Mouse (Mus musculus): ENCODE results near the gene Hjurp. TPM values are rescaled to one million over a fixed set of nuclear protein-coding genes. Genes with fewer than 3 reads are reported as not detected.

Hjurp gene
- total RNA-seq (2014; fragmentation: Nextera tagmentation) (230 and 327 TPM in 2 replicates), total RNA-seq (2017) (187 and 221 TPM in 2 replicates), polyA plus RNA-seq (2012) (42.0 and 52.9 TPM in 2 replicates)

GRCm38 (mm10) chr1:88277098-88277817, at the start of gene Hjurp, which contains the start of gene Trpm8:
Hjurp (minus strand) TSS chr1:88277633.
Trpm8 (plus strand) TSS chr1:88277661.
- H3K4me1 ChIP-seq (ENCODE audit: insufficient read depth, low read depth, low read length) = peaks cover 52% of the 10 kb centered on the region

DNA sequence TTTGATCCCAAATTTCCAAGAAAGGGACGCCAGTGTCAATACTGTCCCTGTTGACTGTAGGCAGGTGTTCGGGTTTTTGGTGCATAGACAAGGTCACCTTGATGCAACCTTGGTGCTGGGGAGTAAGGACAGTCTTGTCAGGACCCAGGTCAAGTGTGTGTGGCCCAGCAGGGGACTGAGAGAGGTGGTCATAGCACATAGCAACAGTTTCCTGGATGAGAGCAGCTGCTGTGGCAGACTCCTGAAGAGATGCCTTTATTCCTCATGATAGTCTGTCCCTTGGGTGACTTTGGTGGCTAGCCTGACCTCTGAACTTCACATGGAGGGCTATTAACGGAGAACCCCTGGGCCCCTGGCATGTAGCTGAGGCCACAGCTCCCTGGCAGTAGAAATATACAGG, 45.7 kb upstream of the Hjurp start:
- ATAC-seq (ENCODE audit: extremely low read depth, insufficient number of reproducible peaks, low FRiP score, poor library complexity, severe bottlenecking) = no peak

More at GRCm38 (mm10) chr1:88277098-88277817, at the start of gene Hjurp, which contains the start of gene Trpm8:
- no peak for TF ChIP-seq GATA1 (IDR thresholded peaks at IDR 0.05; ENCODE audit: borderline replicate concordance, low read length)
- peak; percentile 99 for TF ChIP-seq CTCF (IDR thresholded peaks at IDR 0.05; ENCODE audit: low read depth, low read length)
- no peak for TF ChIP-seq TAL1 (conservative IDR thresholded peaks at IDR 0.05; ENCODE audit: low read depth, low read length)
- TF ChIP-seq POLR2AphosphoS5 (IDR thresholded peaks at IDR 0.05; ENCODE audit: insufficient replicate concordance, low read depth, low read length) = 0 out of 2 replicates have a peak, but pooled peaks have one; percentile 26
- TF ChIP-seq GATA2 (IDR thresholded peaks at IDR 0.05; ENCODE audit: borderline replicate concordance, low read depth, low read length) = no peak
- Histone ChIP-seq H3K27me3 (ENCODE audit: insufficient read depth, low read length) (peaks cover 7% of the 10 kb centered on the region; the same call in 1 of the 2 replicates), H3K4me3 (ENCODE audit: low read depth, low read length) (peak within 1 kb of the TSS; percentile 72), H3K36me3 (replicated peaks) (peaks cover 41% of the 10 kb centered on the region), H3K9me3 (replicated peaks) (no peaks in the 10 kb centered on the region)
- DNase-seq (ENCODE audit: low spot score) (peak; percentile 99), ATAC-seq (ENCODE audit: extremely low read depth, insufficient number of reproducible peaks, low FRiP score, poor library complexity, severe bottlenecking) (peak; percentile 91)

GRCm38 (mm10) chr1:88322146-88322545, 44.7 kb upstream of the Hjurp start:
- no peaks in the 10 kb centered on the region for H3K9me3 ChIP-seq (replicated peaks)
- no peaks in the 10 kb centered on the region for H3K36me3 ChIP-seq (replicated peaks)
- no peaks in the 10 kb centered on the region for H3K4me1 ChIP-seq (ENCODE audit: insufficient read depth, low read depth, low read length)
- no peak for DNase-seq (ENCODE audit: low spot score)
- peaks cover 6% of the 10 kb centered on the region; the same call in 1 of the 2 replicates for H3K27me3 ChIP-seq (ENCODE audit: insufficient read depth, low read length)
- H3K4me3 ChIP-seq (ENCODE audit: low read depth, low read length) = no peak overlapping the region
- no peak for ATAC-seq (ENCODE audit: extremely low read depth, insufficient number of reproducible peaks, low FRiP score, poor library complexity, severe bottlenecking)
- no peak for TF ChIP-seq CTCF (IDR thresholded peaks at IDR 0.05; ENCODE audit: low read depth, low read length)
- no peak for TF ChIP-seq TAL1 (conservative IDR thresholded peaks at IDR 0.05; ENCODE audit: low read depth, low read length)
- TF ChIP-seq GATA2 (IDR thresholded peaks at IDR 0.05; ENCODE audit: borderline replicate concordance, low read depth, low read length) = no peak
- no peak for TF ChIP-seq GATA1 (IDR thresholded peaks at IDR 0.05; ENCODE audit: borderline replicate concordance, low read length)
- no peak for TF ChIP-seq POLR2AphosphoS5 (IDR thresholded peaks at IDR 0.05; ENCODE audit: insufficient replicate concordance, low read depth, low read length)

More for the DNA sequence above, 45.7 kb upstream of the Hjurp start:
- Histone ChIP-seq H3K4me3 (ENCODE audit: low read depth, low read length) (no peak overlapping the region), H3K27me3 (ENCODE audit: insufficient read depth, low read length) (peaks cover 6% of the 10 kb centered on the region; the same call in 1 of the 2 replicates), H3K9me3 (replicated peaks) (no peaks in the 10 kb centered on the region), H3K4me1 (ENCODE audit: insufficient read depth, low read depth, low read length) (no peaks in the 10 kb centered on the region), H3K36me3 (replicated peaks) (no peaks in the 10 kb centered on the region)
- TF ChIP-seq GATA2 (IDR thresholded peaks at IDR 0.05; ENCODE audit: borderline replicate concordance, low read depth, low read length) (no peak), POLR2AphosphoS5 (IDR thresholded peaks at IDR 0.05; ENCODE audit: insufficient replicate concordance, low read depth, low read length) (no peak)
- no peak for DNase-seq (ENCODE audit: low spot score)

GRCm38 (mm10) chr1:88320821-88321395, 43.5 kb upstream of the Hjurp start:
- Histone ChIP-seq H3K4me3 (ENCODE audit: low read depth, low read length) (no peak overlapping the region), H3K9me3 (replicated peaks) (no peaks in the 10 kb centered on the region), H3K36me3 (replicated peaks) (no peaks in the 10 kb centered on the region), H3K27me3 (ENCODE audit: insufficient read depth, low read length) (peaks cover 6% of the 10 kb centered on the region; the same call in 1 of the 2 replicates), H3K4me1 (ENCODE audit: insufficient read depth, low read depth, low read length) (no peaks in the 10 kb centered on the region)
- no peak for ATAC-seq (ENCODE audit: extremely low read depth, insufficient number of reproducible peaks, low FRiP score, poor library complexity, severe bottlenecking)
- no peak for DNase-seq (ENCODE audit: low spot score)
- TF ChIP-seq POLR2AphosphoS5 (IDR thresholded peaks at IDR 0.05; ENCODE audit: insufficient replicate concordance, low read depth, low read length) = no peak
- TF ChIP-seq TAL1 (conservative IDR thresholded peaks at IDR 0.05; ENCODE audit: low read depth, low read length) = no peak
- TF ChIP-seq GATA2 (IDR thresholded peaks at IDR 0.05; ENCODE audit: borderline replicate concordance, low read depth, low read length) = no peak
- TF ChIP-seq GATA1 (IDR thresholded peaks at IDR 0.05; ENCODE audit: borderline replicate concordance, low read length) = no peak
- TF ChIP-seq CTCF (IDR thresholded peaks at IDR 0.05; ENCODE audit: low read depth, low read length) = no peak

DNA sequence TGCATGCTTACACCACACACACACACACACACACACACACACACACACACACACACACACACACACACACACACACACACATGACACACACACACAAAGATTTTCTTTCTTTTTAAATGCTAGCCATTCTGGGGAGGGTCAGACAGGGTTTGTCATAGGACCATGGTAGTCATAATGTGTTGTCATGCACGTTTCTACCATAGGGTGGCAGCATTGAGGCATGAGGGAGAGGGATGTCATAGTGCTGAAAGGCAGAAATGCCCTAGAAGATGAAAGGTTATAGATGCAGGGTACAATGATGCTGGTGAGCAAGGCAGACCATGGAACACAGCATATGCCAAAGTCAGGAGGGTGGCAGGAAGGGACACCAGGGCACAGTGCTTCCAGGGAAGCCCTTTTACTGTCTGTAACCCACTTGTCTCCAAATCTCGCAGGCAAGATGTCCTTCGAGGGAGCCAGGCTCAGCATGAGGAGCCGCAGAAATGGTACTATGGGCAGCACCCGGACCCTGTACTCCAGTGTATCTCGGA, 41.2 kb upstream of the Hjurp start:
- Histone ChIP-seq H3K36me3 (replicated peaks) (no peaks in the 10 kb centered on the region), H3K4me1 (ENCODE audit: insufficient read depth, low read depth, low read length) (no peaks in the 10 kb centered on the region), H3K4me3 (ENCODE audit: low read depth, low read length) (no peak overlapping the region), H3K9me3 (replicated peaks) (no peaks in the 10 kb centered on the region), H3K27me3 (ENCODE audit: insufficient read depth, low read length) (peaks cover 6% of the 10 kb centered on the region; the same call in 1 of the 2 replicates)
- DNase-seq (ENCODE audit: low spot score) (peak; percentile 54), ATAC-seq (ENCODE audit: extremely low read depth, insufficient number of reproducible peaks, low FRiP score, poor library complexity, severe bottlenecking) (no peak)
- TF ChIP-seq GATA1 (IDR thresholded peaks at IDR 0.05; ENCODE audit: borderline replicate concordance, low read length) = no peak
- TF ChIP-seq CTCF (IDR thresholded peaks at IDR 0.05; ENCODE audit: low read depth, low read length) = peak; percentile 81

- Histone ChIP-seq H3K27me3 (ENCODE audit: insufficient read depth, low read length) (0 out of 2 replicates have a peak, but pooled peaks cover 2% of the 10 kb centered on the region), H3K36me3 (replicated peaks) (no peaks in the 10 kb centered on the region), H3K9me3 (replicated peaks) (no peaks in the 10 kb centered on the region), H3K4me3 (ENCODE audit: low read depth, low read length) (no peak overlapping the region), H3K4me1 (ENCODE audit: insufficient read depth, low read depth, low read length) (no peaks in the 10 kb centered on the region)
- no peak for DNase-seq (ENCODE audit: low spot score)
- no peak for ATAC-seq (ENCODE audit: extremely low read depth, insufficient number of reproducible peaks, low FRiP score, poor library complexity, severe bottlenecking)
- no peak for TF ChIP-seq CTCF (IDR thresholded peaks at IDR 0.05; ENCODE audit: low read depth, low read length)
- TF ChIP-seq POLR2AphosphoS5 (IDR thresholded peaks at IDR 0.05; ENCODE audit: insufficient replicate concordance, low read depth, low read length) = no peak
- TF ChIP-seq GATA1 (IDR thresholded peaks at IDR 0.05; ENCODE audit: borderline replicate concordance, low read length) = no peak
- TF ChIP-seq GATA2 (IDR thresholded peaks at IDR 0.05; ENCODE audit: borderline replicate concordance, low read depth, low read length) = no peak
- no peak for TF ChIP-seq TAL1 (conservative IDR thresholded peaks at IDR 0.05; ENCODE audit: low read depth, low read length)
These were observed 39.8 kb upstream of the Hjurp start for GRCm38 (mm10) chr1:88317279-88317678.
